Mouse (Mus musculus) thymus, postnatal 36 days (tissue): ENCODE data around the gene Lrpap1.

Experiments
- DNase-seq, 2 experiments: peaks; one replicate each; pipeline ENCODE4 v3.0.0; 2022; ENCODE audit warnings: mixed read lengths in 2 of 2

Gene Lrpap1

DNA sequence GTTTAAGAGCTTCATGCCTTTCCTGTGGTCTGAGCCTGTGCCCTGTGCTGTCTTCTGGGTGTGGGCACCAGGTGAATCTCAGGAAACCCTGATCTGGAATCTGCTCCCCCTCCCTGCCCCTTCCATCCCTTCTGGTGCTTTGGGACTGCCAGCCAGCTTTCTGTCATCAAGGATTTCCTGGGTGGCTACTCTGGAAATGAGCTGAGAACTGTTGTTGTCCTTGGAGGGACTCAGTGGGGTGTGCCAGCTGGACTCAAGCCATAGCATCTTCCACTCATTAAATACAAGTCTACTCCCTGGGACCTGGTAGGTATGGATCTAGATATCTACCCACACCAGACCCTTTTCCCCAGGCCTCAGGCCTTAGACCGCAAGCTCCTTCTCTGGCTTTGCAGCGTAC lies 12.9 kb upstream of the Lrpap1 start:
- DNase-seq: no peak

DNA sequence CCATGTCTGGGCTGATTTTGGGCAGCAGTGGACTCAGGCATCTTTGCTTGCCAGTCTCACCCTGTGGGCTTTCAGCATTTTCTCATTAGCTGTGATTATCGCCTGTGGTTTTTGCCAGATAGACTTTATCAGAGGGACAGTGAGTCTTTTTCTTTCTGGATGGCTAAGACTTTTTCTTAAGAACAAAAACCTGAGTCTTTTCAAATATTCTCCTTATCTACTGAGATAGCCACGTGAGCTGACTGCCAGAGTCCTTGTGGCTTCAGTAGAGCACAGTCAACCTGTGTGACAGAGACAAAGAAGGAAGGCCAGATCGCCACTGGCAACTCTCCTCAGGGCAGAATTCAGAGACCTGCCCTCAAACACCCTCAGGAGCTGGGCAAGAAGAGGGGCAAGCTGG lies 12.1 kb upstream of the Lrpap1 start:
- DNase-seq: no peak

DNA sequence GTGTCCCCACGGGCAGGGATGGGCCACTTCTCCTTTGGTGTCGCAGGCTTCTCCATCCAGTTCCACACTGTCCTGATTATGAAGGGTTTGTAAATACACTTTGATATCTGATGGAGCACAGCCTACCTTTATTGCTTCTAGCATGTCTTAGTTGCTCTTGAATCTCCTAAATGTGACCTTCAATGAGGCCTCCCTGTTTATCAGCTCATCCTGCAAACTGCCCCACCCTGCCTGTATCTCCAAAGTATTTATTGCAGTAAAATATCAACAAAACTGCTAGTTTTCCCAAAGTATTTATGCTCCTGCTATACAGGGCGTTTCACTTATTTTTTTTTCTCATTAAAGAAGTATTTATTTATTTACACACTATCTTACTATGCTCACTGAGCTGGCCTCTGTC lies 10.4 kb upstream of the Lrpap1 start:
- DNase-seq: no peak

DNA sequence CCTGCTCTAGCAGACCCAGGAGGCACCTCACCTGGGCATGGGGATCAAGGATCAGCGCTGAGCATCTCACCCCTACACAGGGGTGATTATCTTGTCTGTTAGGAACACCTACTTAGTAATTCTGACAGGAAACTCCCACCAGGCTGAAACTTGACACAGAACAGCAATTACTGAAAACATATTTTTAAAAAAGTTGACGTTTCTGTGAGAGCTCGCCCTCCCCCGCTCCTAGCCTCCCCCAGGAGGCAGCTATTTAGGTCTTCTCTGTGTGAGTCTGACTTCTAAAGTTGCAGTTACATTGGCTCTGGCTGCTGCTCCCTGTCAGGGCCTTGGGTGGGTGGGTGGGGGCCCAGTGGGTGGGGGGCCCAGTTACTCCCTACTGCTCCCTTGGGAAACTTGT lies 6.9 kb upstream of the Lrpap1 start:
- DNase-seq: no peak

DNA sequence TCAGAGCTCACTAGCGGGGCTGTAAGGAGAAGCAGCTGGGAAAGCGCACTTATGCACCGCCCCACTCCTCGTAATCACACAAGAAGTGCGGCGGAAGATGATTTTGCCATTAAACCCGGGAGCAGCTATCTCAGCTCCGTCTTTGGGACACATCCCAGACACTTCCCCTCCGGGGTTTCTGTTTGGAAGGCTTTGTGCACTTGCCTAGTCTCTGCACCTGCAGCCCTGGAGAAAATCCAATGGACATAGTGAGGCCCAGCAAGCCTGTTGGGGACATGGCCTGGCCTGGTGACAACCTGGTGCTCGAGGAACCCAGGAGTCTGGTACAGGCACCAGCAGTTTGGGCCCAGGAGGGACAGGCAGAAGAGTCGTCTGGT lies 344 bp upstream of the Lrpap1 start:
- DNase-seq: no peak

DNA sequence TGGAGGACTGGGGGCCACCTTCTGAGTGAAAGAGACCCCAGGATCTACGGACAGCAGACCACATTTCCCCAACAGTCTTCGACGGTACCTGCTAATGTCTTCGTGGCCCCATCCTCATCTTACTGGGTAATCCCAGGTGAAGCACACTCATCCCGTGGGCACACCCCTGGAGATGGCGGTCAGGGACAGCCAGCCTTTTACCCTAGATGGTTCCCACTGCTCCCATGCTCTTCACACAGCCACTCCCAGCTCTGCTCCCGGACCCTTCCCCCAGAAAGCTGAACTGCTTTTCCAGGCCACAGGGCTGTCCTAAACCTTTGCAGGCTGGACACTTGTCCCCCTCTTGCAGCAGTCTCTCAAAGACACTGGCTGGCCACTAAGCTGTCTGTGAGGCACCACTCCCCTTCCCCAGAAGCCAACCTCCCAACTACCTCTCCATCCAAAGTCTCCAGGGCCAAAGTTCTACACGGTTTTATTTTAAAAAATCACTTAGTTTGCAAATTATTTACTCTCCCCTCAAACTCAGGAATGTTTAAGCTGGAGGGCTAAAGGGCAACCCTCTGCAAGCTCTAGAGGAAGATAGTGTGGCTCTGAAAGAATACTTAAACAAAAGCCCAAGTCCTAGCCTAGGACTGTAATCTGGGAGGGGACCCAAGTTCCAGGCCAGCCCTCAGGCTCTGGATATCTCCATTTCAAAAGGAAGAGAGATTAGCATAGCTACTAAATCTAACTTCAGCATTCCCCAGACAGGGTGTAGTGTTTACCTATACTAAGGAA lies 1.2 kb downstream of the Lrpap1 start:
- no peak for DNase-seq

DNA sequence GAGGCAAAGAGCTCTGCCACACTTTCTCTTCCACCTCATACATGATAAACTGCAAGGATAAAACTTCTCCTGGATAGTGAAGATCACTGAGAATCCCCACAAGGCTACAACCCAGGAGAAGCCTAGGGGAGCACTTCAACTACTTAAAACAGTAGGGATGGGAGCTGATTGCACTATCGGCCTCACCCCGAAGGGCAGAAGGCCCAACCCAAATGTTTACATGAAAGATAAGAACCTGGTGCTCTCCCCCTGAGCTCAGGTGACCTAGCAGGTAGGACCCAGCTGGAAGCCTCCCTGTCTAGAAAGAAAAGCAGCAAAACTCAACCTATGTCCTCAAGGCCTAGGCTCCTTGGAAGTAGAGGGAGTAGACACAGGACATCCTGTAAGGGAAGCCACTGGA lies 2.0 kb downstream of the Lrpap1 start:
- DNase-seq: no peak

DNA sequence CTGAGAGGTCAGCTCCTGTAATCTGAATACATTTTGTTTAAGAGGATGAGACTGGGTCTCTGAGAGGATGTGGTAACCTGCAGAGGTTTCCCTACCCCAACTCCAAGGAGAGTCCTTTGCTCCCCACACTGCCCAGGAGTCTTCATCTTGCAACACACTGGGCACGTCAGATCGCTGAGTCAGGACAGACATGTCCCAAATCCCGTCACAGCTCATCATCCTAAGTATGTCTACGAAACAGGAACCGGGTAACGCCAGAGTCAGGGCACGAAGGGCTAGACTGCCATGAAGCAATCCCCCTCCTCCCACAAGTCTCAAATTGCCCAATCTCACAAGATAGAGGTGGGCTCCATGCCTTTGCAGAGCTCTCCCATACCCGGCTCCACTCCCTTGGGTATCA lies 2.5 kb downstream of the Lrpap1 start:
- no peak for DNase-seq

DNA sequence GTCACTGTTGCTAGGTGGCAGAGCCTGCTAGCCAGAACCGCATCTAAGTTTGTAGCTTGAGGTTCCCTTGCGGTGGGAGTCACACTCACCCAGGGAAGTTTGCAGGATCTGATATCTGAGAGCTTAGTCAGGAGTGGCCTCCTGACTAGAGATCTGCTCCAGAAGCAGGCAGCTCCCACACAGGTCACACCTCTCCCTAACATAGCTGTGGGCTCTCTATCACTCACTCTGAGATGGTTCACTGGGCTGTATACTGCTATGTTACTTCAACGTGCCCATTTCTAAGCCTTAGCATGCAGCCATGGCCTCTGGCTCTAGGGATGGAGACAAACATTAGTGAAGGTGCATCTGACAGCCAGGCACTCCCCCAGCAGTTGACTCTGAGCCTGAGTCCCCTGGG lies 13.9 kb downstream of the Lrpap1 start:
- DNase-seq: no peak

DNA sequence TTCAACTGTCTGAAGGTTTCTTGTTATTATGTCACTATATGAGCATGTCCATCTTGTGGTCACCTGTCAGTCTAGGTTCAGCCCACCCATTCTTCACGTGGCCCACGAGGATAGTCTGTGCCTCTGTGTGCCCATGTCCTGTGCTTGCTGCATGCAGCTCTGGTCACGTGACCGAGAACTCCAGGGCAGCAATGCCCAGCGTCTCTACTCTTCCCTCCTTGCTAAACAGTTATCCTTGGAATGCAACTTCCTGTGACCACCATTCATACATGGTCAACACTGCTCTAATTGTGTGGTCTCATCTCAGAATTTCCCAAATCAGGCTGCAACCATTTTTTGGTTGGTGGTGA lies 16.0 kb downstream of the Lrpap1 start:
- no peak for DNase-seq

DNA sequence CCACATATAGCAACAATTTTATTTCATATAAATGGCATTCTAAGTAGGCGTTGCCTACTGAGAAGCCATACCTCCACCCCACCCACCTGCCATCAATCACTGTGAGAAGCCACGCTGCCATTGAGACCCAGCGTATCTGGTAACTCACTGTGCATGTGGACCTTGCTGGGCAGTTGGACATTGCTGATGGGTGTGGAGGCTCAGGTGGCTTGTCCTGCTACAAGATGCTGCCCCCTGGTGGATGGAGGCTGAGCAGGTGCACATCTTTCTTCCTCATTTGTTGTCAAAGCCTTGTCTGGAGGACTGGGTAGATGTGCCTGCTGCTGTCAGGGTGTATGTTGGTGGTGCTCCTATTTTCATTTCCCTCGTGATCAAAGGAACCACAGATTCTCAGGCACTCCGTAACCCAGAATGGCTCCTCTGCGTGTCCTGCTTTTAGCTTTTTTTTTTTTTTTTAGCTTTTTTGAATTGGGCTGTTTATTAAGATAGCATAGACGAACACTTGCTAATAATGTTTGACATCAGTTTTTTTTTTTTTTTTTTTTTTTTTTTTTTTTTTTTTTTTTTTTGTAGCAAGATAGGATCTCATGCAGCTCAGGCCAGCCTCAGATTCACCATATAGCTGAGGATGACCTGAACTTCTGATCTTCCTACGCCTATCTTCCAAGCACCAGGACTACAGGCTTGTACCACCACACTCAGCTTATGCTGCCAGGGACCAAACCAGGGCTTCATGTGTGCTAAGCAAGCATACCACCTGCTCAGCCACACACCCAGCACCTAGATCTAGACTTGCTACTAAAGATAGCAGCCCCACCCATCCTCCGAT lies 16.6 kb downstream of the Lrpap1 start:
- DNase-seq: peak; percentile 58 to 62

DNA sequence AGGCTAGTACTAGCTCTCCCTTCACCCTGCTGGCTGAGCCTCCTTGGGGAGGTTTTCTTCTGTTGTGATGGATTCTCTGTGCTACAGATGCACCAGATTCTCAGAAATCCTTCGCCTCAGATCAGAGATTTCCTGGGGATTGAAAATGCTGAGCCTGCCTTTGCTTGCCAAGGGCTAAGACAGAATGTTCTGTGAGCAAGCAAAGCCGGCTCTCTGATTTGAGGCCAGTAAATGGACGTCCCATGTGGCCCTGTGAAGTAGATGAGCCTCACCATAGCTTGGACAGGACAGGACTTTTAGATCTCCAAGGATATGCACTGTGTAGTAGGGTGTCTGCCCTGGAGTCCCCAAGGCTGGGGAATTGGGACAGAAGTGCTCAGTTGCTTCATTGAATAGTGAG lies 20.7 kb downstream of the Lrpap1 start:
- DNase-seq: no peak

DNA sequence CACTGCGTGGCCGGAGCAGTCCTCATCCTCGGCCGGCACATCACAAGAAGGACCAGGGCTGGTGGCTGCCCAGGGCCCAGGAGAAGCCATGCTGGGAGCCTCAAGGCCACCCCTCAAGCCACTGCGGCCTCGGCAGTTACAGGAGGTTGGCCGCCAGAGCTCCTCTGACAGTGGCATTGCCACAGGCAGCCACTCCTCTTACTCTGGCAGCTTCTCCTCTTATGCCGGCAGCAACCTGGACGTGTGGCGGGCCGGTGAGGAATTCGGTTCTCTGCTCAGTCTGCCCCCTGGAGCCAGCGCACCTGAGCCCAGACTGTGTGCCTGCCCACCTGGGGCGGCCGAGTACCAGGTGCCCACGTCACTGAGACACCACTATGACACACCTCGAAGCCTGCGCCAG lies 26.5 kb downstream of the Lrpap1 start:
- no peak for DNase-seq

DNA sequence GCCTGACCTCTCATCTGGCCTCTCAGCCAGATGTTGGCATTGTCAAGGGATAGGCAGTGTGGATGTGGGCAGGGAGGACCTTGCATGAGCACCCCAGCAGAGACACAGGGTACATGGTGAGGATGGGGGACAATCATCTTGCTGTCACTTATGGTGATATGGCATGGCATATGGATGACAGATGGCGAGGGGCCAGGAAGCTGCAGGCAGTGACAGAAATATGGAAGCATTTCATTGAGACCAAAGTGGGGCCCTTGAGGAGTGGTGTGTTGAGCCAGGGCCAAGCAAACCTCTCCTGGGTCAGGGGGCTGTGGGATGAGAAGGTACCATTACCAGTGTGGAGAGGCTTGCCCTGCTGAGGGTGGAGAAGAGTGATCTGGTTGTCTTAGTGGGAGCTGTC lies 29.2 kb downstream of the Lrpap1 start:
- DNase-seq: no peak

DNA sequence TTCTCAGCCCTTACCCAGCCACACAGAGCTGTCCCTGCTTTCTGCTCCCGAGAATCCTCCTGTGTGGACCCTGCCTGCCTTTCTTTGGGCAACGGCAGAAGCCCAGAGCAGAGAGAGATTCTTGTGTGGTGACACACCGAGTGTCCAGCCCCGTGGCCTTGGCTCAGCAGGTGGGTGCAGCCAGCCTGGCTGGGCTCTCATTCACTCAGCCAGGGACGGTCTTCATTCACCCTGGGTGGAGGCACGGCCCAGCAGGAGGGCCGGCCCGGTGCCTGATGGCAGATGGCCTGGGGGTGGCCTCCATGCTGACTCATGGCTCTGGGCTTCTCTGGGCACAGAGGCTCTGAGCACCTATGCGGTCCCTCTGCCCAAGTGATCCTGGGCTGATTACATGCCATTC lies 31.6 kb downstream of the Lrpap1 start:
- no peak for DNase-seq

DNA sequence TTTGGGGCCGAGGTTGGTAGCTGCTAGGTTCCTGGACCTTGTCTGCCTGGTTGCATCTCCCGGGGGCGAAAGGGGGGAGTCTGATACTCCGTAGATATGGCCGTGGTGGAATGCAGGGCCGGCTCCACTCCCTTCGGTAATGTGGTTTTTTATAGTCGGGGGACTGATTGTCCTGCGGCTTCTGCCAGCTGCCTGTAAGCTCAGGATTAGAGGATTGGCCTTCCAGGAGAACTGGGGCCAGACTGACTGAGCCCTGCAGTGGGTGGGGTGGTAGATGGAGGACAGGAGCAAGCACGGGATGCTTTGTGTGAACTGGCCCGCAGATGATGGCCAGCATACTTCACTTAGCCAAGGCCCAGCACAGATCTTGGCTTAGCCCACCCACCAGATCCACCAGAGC lies 32.3 kb downstream of the Lrpap1 start:
- DNase-seq: no peak

DNA sequence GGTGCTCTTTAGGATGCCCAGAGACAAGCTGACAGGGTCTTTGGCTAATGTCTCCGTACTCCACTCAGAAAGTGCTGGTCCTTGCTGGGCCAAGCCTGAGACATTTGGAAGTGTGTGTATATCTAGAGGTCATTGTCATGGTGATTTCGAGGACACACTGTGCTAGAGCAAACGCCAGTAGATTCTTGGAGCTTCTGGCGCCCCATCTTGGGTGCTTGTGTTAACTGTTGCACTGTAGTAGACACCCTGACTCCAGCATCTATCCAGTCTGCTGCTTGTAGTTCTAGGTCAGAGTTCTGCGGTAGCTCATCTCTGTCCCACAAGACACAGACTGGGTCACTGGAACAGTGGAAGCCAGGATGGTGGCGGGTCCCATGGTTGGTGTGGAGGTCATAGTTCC lies 33.7 kb downstream of the Lrpap1 start:
- no peak for DNase-seq

DNA sequence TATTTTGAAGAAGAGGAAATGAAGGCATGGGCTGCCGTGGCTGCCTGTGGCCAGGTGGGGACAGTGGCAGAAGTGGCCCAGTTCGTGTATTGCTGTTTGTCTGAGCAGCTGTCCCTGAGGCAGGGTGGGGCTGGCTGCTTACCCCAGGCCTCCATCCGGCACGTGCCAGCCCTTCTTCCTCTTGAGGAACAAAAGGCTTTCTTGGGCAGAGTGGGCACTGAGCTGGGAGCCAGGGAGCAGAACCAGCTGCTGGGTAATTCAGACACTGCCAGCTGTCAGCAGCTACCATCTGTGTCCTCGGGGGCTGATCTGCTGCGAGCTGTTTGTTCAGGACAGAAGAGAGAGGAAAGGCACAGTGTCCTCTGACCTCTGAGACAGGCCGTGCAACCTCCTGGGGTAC lies 34.6 kb downstream of the Lrpap1 start:
- DNase-seq: no peak

DNA sequence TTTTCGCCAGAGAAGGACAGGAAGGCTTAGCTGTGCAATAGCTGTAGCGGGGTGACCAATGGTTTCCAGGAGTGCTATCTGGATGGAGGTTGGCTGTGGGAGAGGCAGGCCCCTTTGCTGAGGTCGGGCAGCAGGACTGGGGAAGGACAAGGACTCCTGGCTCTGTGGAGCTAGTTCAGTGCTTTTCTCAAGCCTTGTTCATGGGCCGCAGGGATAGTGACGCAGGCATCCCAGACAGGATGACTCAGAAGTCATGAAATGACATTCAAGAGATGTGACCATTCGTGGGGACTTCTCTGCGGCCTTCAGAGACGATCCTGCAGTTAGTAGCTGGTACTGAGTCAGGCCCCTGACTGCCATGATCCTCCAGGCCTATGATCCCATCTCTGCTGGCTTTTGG lies 35.3 kb downstream of the Lrpap1 start:
- no peak for DNase-seq

DNA sequence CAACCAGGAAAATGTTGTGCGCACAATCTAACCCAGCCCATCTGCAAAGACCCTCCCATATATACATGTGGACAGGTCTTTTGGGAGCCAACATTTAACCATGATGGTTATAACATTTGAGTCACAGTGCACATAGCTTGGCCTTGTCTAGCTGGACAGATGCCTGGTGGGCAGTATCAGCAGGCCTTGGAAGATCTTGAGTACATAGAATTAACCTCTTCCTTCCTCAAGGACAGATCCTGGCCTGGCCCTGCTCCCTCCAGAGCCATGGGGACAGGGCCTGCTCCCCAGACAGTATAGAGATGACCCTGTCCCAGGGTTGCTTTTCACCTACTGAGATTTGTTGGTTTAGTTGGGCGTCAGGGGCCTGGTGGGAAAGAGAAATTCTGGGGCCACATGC lies 35.7 kb downstream of the Lrpap1 start:
- no peak for DNase-seq

DNA sequence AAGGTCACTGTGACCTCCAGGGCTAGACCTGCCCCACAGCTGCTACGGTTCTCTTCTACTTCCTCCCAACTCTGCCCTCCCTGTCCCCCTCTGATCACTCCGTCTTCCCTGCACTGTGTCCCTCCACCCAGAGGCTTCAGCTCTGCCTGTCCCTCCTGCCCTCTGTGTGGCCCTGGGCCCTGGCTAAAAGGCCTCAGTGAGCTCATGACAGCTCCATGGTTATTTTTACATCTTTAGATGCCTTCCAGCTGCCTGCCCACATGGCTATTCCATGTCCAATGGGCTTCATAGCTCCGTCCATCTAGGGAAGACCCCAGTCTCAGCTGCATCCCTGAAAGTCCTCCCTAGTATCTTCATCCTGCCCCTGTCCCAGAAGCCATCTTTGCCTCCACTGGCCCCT lies 45.5 kb downstream of the Lrpap1 start:
- no peak for DNase-seq

DNA sequence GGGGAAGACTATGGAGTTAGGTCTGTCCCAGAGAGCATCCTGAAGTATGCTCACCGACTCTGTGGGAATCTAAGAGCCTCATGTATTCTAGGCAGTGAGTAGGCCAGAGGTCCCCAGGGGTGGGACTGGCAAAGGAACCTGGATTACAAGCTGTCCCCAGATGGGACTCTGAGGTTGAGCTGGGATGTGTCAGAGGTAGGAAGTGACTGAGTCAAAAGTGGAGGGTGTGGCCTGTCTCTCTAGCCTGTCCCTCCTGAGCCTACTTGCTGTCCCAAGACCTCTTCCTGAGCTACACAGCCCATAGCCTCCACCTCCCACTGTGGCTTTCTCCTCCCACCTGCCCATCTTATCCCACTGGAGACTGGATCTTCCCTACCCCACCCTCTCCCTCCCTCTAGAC lies 47.4 kb downstream of the Lrpap1 start:
- DNase-seq: no peak

DNA sequence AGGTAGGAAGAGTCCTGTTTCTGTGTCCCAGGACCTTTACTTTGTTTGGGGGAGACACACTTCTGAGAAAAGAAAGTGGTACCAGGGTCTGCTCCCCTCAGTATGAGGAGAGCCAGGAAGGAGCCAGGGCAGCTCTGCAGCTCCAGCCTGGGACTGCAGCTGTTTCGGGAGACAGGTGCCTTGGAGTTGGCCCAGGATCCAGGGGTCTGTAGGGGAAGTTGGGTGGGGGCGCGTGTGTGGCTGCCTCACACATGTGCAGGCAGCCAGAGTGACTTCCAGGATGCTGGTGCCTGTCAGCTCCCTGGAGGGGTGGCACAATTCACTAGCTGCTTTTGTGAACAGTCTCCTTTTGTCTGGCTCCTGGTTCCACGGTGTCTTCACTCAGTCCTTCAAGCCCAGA lies 48.0 kb downstream of the Lrpap1 start:
- DNase-seq: no peak

DNA sequence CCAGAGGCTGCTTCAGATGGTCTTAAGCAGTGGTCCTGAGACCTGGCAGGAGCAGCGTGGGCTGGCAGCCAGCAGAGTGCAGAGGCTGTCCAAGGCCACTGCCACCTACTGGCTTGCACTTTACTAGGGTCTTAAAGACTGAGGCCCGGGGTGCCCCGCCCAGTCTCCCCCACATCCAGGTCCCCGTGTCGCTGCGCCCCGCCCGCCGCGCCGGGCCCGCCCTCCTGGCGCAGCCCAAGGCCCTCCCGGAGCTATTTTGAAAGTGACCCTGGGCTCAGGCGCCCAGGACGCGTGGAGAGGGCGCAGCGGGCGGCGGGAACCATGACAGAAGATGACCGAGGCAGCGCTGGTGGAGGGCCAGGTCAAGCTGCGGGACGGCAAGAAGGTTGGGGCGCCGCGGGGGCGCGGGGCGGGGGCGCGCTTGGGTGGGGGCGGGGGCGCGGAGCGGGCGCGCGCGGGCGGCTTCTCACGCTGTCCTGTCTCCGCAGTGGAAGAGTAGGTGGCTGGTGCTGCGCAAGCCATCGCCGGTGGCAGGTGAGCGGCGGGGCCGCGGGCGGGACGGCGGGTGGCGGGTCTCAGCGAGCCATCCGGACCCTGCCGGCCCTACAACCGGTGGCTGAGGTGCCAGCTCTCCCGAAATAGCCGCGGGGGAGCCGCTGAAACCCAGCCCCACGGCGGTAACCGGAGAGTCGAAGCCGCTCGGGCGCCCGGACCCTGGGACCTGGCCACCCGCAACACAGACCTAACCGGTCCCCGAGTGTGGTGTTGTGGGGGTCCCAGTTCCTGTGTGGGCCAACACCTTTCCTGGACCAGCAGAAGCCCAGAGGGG lies 48.7 kb downstream of the Lrpap1 start, which contains the start of gene Dok7:
TSS of gene Dok7 (plus strand) at position 163 of the 829 bp plus-strand sequence.
- peak; percentile 58 to 72 for DNase-seq
